Mouse (Mus musculus) liver, embryonic 14 days (tissue): Measurements from ENCODE around the gene Qrsl1. TPM values are rescaled to one million over a fixed set of nuclear protein-coding genes. Genes with fewer than 3 reads are reported as not detected.

Source experiments
- polyA plus RNA-seq: library from polyadenylated mRNA; depleted of rRNA; stranded (reverse); fragments of >200 nt; gene quantifications from 2 replicates; pipeline ENCODE4 v1.2.3, GENCODE M21; 2012; rRNA removed

The Qrsl1 gene
- polyA plus RNA-seq = 5.3 and 5.9 TPM in 2 replicates

GRCm38 (mm10) chr10:43901578-43902194 lies at the start of gene Qrsl1, which contains the start of gene Rtn4ip1:
TSS of gene Qrsl1 (minus strand) at chr10:43901745.
TSS of gene Rtn4ip1 (plus strand) at chr10:43901807.

Other genes with a start within 250 kb of the Qrsl1 start
- gene Rtn4ip1, start 62 bp upstream of the Qrsl1 start, polyA plus RNA-seq = 6.3 and 6.5 TPM in 2 replicates
- gene Crybg1, start 247.1 kb upstream of the Qrsl1 start, polyA plus RNA-seq = 0.25 and 0.32 TPM in 2 replicates